Mouse (Mus musculus) Patski (cell line): ENCODE measurements around the gene Map1a. TPM values are rescaled to one million over a fixed set of nuclear protein-coding genes. Genes with fewer than 3 reads are reported as not detected.

Experiments used
- ATAC-seq: fragments of 100-300 bp; one replicate; pipeline ENCODE4 v1.8.0; 2021
- CTCF ChIA-PET: fragments of 350-600 bp; sonication (Branson Sonifier 250); formaldehyde crosslinking; loops from one replicate; lab custom pipeline; 2022; ENCODE audit warnings: inconsistent platforms; lab: Charles Lee
- POLR2A ChIA-PET: fragments of 350-600 bp; sonication (Branson Sonifier 250); formaldehyde crosslinking; loops from one replicate; lab custom pipeline; 2022; ENCODE audit warnings: antibody characterized with exemption, inconsistent platforms; lab: Charles Lee
- DNase-seq: peaks from one replicate; pipeline ENCODE4 v3.0.0-alpha.2; 2011; ENCODE audit warnings: low read depth, low spot score
- H3K27me3 ChIP-seq: fragments of 371-371 bp; one replicate; pipeline ENCODE4 v1.5.1; 2021
- CTCF ChIP-seq: fragments of 100-300 bp; IDR thresholded peaks from one replicate; pipeline ENCODE4 v1.5.1; 2021
- in situ Hi-C: fragments of 300-500 bp; cut with MboI; formaldehyde crosslinking; loops from 3 replicates; pipeline ENCODE4 v1.11.1; 2018; ENCODE audit warnings: low pct_unique_long_range_greater_than_20kb, mixed read lengths
- polyA plus RNA-seq: library from polyadenylated mRNA; unstranded; gene quantifications from one replicate; pipeline ENCODE4 v1.2.3, GENCODE M21; 2021

Map1a gene
- polyA plus RNA-seq, 1 experiment from 2014 or later: 1.4 TPM

DNA sequence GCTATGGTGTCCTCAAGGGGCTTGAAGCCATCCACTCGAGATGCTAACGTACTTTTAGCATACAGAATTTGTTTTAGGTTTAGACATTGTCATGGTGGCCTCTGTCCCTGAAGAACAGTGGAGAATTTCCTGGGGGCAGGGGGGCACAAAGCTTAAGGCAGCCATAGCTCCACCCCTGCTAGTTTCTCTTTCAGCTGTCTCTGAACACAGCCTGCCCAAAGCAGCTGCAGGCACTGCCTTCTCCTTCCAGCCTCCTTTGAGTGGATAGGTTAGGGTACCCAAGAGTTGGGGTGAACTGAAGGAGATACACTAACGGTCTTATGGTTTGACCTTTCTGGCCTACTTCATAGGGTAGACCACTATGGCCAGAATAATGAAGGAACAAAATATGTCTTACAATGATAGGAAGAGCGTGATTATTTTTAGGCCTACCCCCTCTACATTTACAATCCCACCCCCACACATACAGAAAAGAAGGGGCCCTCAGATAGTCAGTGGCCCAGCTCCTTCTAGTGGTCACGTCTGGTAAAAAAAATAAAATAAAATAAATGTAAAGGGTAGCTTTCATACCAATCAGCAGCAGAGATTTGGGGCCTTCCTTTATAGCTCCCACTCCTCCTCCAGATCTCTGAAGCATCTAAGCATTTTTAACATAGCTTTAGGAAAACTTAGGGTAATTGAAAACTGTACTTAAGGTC lies 3.1 kb downstream of the Map1a start:
- peaks cover 3% of the 10 kb centered on the region for H3K27me3 ChIP-seq
- in situ Hi-C loops: no loop called here
- ATAC-seq: no peak
- ChIA-PET CTCF (interaction anchor here (1.6 kb wide), 1 partner anchor 46 kb away, joined by 3 read pairs; no protein-coding TSS in a partner anchor), POLR2A (no interaction called here)
- no peak for TF ChIP-seq CTCF
- DNase-seq: no peak

DNA sequence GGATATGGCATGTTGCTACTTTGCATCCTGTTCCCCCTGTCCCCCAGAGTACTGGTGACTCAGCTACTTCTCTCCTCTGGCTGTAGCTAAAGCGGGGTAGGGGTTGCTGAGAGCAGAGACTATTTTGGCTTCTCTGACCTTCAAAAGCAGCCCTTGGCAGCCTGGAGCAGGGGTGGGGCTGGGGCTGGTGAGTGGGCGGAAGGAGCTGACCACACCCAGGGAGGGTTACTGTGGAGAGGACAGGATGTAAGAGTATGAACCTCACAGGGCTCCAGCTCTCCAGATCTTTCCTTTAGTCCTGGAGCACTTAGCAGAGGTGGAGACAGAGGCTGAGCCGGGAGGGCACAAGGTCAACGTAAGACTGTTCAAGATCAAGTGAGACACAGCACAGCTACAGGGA lies 4.8 kb downstream of the Map1a start:
- ChIA-PET CTCF (interaction anchor here (1.0 kb wide), 1 partner anchor 17 kb away, joined by 3 read pairs; no protein-coding TSS in a partner anchor), POLR2A (interaction anchor here (0.6 kb wide), 1 partner anchor 154 kb away, joined by 3 read pairs; the partner anchor contains the start of genes Adal and Lcmt2)
- DNase-seq: no peak
- in situ Hi-C loops: no loop called here
- no peak for ATAC-seq
- H3K27me3 ChIP-seq: no peaks in the 10 kb centered on the region
- no peak for TF ChIP-seq CTCF

DNA sequence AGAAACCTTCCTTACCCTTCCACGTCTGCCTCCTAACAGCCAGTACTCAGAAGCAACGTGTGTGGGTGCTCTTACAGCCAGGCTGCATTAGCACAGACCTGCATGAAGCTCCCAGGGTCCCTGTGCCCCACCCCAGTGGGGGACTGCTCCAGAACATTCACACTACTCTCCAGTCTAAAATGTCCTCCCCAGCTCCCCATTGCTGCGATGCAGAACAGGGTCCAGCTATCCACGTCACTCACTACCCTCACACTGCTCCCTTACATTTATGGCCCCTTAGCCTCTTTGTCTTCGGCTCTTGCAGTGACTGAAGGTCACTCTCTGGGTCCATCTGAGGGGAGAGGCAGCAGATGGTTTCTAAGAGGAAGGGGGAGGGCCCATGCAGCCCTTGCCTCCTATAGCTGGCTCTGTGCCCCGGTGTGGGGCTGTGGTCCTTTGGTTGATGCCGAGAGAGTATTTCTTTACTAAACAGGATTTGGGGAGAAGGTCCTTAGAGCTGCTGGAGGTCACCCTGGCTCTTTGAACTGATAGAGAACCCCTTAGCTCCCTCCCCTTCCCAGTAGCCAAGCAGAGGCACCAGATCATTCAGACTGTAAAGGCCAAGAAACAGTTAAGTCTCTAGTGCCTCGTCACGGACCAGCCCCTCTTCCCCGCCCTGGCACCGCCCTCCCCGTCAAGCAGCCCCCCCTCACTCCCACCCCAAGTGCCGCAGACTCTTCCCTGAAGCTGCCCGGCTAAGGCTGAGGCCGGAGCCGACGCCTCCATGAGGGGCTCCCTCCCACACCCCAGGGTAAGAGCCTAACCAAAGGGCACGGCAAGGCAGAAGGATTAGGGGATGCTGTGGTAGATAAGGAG lies 5.6 kb downstream of the Map1a start:
- TF ChIP-seq CTCF: no peak
- no peaks in the 10 kb centered on the region for H3K27me3 ChIP-seq

DNA sequence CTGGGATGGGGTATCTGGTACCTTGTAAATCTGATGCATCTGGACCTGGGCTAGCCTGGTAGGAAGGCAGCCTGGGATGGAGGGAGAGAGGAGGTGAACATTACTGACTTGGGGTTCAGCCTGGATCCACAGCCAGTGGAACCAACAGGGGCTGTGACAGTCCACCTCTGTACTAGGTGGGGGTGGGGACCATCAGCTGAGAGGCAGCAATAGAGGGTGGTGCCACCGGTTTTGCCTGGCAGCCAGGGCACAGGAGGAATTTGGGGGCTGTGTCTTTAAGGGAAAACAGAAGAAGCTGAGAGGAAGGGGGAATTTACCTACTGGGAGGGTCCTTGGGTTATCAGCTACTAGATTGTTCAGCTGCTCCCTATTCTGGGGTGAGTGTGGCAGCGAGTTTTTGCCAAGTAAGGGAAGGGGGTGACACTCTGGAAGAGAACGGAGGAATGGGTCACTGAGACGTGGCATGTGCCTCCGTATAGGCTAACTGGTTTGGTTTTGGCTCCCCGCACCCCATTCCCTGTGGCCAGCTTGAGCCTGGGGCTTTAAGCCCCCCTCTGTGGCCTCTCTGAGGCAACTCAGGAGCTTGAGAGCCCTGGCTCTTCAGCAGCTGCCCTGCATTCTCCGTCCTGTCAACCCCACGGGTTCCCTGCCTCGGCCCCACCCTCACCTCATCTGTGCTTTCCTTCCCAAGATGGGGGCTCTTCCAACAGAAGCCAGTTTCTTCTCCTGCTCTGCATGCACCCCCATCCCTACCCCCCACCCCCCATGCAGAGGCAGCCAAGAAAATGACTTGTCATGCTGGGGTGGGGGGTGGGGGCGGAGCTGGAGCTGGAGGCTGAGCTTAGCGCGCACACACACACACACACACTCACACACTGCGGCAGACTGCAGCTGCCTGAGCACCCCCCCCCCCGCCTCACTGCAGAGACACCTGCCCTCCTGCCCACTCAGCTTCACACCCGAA lies 6.5 kb downstream of the Map1a start:
- in situ Hi-C loops: no loop called here
- H3K27me3 ChIP-seq: no peaks in the 10 kb centered on the region
- ChIA-PET POLR2A (interaction anchor here (1.4 kb wide), 1 partner anchor 11 kb away, joined by 3 read pairs; no protein-coding TSS in a partner anchor), CTCF (interaction anchor here (1.4 kb wide), 1 partner anchor 24 kb away, joined by 3 read pairs; no protein-coding TSS in a partner anchor)
- no peak for TF ChIP-seq CTCF
- ATAC-seq: no peak
- DNase-seq: no peak

More for the DNA sequence above, 5.6 kb downstream of the Map1a start:
- no peak for DNase-seq
- in situ Hi-C loops: no loop called here
- POLR2A ChIA-PET: interaction anchor here (1.4 kb wide), 1 partner anchor 11 kb away, joined by 3 read pairs; no protein-coding TSS in a partner anchor
- CTCF ChIA-PET: no interaction called here
- no peak for ATAC-seq

DNA sequence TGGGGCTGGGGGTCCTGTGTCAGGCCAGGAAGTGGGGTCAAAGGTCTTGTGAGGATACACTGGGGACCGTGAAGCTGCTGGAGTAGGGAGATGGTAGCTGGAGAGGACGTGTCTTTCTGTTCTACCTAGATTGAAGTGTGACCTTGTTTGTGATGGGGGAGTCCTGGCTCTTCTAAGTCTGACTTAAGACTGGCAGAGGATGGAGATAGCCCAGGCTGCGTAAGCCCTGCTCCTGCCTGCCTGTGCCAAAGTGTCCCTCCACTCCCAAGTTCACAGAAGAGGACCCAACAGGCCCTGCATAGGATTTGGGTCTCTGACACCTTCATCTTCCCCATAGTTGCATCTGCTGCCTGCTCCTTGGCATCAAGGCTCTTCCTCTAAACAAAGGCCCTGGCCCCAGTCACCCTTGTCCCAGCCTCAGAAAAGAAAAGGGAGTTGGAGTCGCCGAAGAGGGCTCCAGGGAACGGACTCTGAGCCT lies 7.4 kb downstream of the Map1a start:
- TF ChIP-seq CTCF: no peak
- ChIA-PET POLR2A (no interaction called here), CTCF (interaction anchor here (1.4 kb wide), 1 partner anchor 23 kb away, joined by 3 read pairs; no protein-coding TSS in a partner anchor)
- H3K27me3 ChIP-seq: no peaks in the 10 kb centered on the region
- in situ Hi-C loops: no loop called here
- no peak for DNase-seq
- no peak for ATAC-seq

DNA sequence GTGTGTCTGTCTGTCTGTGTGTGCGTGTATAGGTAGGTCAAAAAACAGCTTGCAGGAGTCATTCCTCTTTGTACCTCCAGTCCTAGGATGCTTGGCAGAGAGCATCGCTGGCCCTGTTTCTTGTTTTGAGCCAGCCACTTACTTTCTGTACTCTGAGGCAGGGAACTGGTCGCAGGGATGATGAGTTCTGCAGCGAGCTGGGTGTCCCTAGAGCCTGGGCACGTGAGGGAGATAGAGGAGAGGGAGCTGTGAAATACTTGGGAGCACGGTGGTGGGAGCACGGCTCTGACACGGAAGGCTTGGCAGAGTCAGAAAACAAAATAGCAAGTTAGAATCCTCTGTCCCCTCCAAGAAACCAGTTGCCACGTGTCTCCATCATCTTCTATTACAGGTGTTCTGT lies 8.3 kb downstream of the Map1a start:
- ChIA-PET POLR2A (interaction anchor here (0.8 kb wide), 1 partner anchor 11 kb away, joined by 5 read pairs; no protein-coding TSS in a partner anchor), CTCF (interaction anchor here (1.2 kb wide), 1 partner anchor 9 kb away, joined by 3 read pairs; no protein-coding TSS in a partner anchor)
- in situ Hi-C loops: no loop called here
- no peak for TF ChIP-seq CTCF
- no peaks in the 10 kb centered on the region for H3K27me3 ChIP-seq
- ATAC-seq (no peak), DNase-seq (no peak)

DNA sequence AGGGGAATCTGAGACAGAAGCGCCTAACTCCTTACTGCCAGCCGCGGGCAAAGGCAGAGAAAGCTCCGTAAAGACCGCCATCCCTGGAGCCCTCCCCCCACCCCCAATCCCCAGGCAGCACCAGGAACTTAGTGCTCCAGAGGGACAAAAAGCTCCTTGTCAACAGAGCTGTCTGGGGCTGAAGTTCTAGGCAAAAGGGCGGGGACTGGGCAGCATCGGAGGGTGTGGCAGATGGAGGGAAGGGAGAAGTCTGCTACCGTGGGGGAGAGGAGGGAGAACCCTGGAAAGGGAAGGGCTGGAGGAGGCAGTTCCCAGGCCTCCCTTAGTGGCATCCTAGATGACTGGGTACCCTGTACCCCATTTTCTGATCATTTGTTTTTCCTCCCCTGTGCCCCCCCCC lies 8.7 kb downstream of the Map1a start:
- POLR2A ChIA-PET: interaction anchor here (0.8 kb wide), 1 partner anchor 10 kb away, joined by 5 read pairs; no protein-coding TSS in a partner anchor

DNA sequence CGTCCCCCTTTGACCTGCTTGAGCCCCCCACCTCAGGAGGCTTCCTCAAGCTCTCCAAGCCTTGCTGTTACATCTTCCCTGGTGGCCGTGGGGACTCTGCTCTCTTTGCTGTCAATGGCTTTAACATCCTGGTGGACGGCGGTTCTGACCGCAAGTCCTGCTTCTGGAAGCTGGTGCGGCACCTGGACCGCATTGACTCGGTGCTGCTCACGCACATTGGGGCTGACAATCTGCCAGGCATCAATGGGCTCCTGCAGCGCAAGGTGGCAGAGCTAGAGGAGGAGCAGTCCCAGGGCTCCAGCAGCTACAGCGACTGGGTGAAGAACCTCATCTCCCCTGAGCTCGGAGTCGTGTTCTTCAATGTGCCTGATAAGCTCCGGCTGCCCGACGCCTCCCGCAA lies 10.1 kb downstream of the Map1a start:
- in situ Hi-C loops: no loop called here
- no peak for TF ChIP-seq CTCF
- CTCF ChIA-PET: interaction anchor here (1.0 kb wide), 1 partner anchor 9 kb away, joined by 3 read pairs; no protein-coding TSS in a partner anchor

More for the DNA sequence above, 8.7 kb downstream of the Map1a start:
- no peak for DNase-seq
- H3K27me3 ChIP-seq: no peaks in the 10 kb centered on the region
- ATAC-seq: no peak
- in situ Hi-C loops: no loop called here
- CTCF ChIA-PET: interaction anchor here (1.2 kb wide), 1 partner anchor 9 kb away, joined by 3 read pairs; no protein-coding TSS in a partner anchor
- no peak for TF ChIP-seq CTCF

DNA sequence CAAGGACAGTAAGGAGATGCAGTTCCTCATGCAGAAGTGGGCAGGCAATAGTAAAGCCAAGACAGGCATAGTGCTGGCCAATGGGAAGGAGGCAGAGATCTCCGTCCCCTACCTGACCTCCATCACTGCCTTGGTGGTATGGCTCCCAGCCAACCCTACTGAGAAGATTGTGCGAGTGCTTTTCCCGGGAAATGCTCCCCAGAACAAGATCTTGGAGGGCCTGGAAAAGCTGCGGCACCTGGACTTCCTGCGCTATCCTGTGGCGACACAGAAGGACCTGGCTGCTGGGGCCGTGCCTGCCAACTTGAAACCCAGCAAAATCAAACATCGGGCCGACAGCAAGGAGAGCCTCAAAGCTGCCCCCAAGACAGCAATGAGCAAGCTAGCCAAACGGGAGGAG lies 10.6 kb downstream of the Map1a start:
- POLR2A ChIA-PET: no interaction called here
- ATAC-seq (no peak), DNase-seq (no peak)

More for the DNA sequence above, 10.1 kb downstream of the Map1a start:
- no peaks in the 10 kb centered on the region for H3K27me3 ChIP-seq
- ATAC-seq (no peak), DNase-seq (no peak)
- POLR2A ChIA-PET: no interaction called here

More for the DNA sequence above, 10.6 kb downstream of the Map1a start:
- in situ Hi-C loops: no loop called here
- no peak for TF ChIP-seq CTCF
- H3K27me3 ChIP-seq: no peaks in the 10 kb centered on the region
- CTCF ChIA-PET: interaction anchor here (1.0 kb wide), 1 partner anchor 10 kb away, joined by 3 read pairs; no protein-coding TSS in a partner anchor
